Mouse (Mus musculus) urinary bladder, adult 2 months (tissue): Measurements from ENCODE around the gene Mrps34. TPM values are rescaled to one million over a fixed set of nuclear protein-coding genes. Genes with fewer than 3 reads are reported as not detected.

Source experiments
- DNase-seq: peaks from one replicate; pipeline ENCODE4 v3.0.0; 2022; ENCODE audit warnings: low spot score
- polyA plus RNA-seq: library from polyadenylated mRNA; depleted of rRNA; stranded (reverse); fragments of >200 nt; gene quantifications from 2 replicates; pipeline ENCODE4 v1.2.3, GENCODE M21; 2012

Mrps34 gene
- polyA plus RNA-seq, 1 experiment = 85.5 TPM

GRCm38 (mm10) chr17:24881738-24882440 lies 13.0 kb upstream of the Mrps34 start:
- DNase-seq = no peak

DNA sequence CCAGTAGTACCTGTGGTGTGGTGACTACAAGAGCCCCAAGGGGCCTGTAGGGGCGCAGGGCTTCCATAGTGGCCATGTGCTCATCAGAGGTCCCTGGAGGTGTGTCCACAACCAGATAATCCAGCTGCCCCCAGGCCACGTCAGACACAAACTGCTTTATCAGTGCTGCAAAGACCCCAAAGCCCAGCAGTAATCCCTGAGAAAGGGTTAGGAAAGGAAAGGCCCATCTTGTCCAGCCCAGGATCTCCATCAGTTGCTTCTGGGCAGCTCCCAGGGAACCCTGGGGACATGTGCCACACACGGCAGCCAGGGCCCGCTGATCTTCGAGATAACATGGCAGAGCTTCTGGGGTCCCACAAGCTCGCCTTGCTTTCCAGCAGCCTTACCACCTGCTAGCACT lies 10.5 kb upstream of the Mrps34 start:
- DNase-seq = no peak

- DNase-seq = no peak
These were observed 9.4 kb upstream of the Mrps34 start for GRCm38 (mm10) chr17:24885356-24886133.

DNA sequence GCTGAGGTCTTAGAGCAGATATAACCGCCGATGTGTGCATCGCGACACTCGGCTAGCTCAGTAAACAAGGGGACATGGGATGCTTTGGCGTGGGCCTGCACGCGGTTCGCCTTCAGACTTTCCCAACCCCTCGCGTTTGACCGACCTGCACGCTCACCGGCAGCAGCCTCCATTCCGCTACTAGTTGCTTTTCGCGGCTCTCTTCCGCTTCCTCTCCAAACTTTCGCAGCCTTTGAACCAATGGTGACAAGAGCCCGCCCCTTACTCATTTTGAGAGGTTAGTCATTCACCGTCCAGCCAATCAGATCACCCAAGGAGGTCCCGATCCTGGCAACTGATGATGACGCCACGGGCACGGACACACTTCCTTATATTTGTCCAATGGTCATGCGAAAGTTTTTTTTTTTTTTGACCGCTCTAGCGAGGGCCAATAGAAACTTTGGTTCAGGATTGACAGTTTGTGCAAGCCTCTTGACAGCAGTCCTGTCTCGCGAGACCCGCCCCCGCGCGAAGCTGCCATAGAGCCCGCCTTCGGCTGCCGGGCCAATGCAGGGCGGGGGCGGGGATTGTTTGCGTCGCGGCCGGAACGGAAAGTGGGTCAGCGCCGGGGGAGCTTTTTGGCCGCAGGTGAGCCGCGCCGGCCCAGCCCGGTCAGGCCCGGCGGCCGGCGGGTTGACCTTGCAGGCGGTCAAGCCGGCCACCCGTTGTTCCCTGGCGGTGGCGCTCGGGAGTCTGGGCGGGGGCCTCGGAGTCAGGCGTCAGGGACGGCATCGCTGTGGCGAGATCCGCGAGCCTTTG lies 8.6 kb upstream of the Mrps34 start, which contains the start of the genes Nubp2 and Spsb3:
TSS of gene Nubp2 (minus strand) at position 216 of the 798 bp plus-strand sequence.
TSS of gene Spsb3 (plus strand) at position 510 of the 798 bp plus-strand sequence.
- DNase-seq = peak; percentile 91

GRCm38 (mm10) chr17:24886932-24887271 lies 8.0 kb upstream of the Mrps34 start:
- DNase-seq = no peak

- no peak for DNase-seq
These were observed 7.4 kb upstream of the Mrps34 start for GRCm38 (mm10) chr17:24887291-24888080.

GRCm38 (mm10) chr17:24888862-24889261 lies 6.1 kb upstream of the Mrps34 start:
- DNase-seq = no peak

- no peak for DNase-seq
These were observed 4.5 kb upstream of the Mrps34 start for GRCm38 (mm10) chr17:24890151-24891092.

GRCm38 (mm10) chr17:24891321-24891720 lies 3.6 kb upstream of the Mrps34 start:
- no peak for DNase-seq

GRCm38 (mm10) chr17:24892785-24893184 lies 2.1 kb upstream of the Mrps34 start:
- DNase-seq = no peak

DNA sequence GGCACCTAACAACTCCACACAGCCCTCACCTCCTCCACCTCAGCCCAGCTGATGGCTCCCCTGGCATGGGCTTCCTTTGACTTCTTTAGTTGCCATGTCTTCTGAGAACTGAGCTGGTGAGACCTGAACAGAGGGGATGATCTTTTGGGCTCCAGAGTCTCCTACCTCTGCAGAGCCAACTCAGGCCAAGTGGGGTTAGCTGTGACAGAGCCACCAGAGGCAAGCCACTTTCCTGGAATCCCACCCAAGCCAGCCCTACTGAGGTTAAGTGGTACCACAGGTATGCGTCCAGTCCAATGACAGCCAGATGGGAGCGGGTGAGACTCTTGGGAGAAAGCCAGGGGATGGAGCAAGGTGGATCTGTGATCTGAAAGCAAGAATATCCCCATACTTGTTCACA lies 1.6 kb upstream of the Mrps34 start:
- no peak for DNase-seq

GRCm38 (mm10) chr17:24894061-24894994 lies 588 bp upstream of the Mrps34 start:
- DNase-seq = no peak

DNA sequence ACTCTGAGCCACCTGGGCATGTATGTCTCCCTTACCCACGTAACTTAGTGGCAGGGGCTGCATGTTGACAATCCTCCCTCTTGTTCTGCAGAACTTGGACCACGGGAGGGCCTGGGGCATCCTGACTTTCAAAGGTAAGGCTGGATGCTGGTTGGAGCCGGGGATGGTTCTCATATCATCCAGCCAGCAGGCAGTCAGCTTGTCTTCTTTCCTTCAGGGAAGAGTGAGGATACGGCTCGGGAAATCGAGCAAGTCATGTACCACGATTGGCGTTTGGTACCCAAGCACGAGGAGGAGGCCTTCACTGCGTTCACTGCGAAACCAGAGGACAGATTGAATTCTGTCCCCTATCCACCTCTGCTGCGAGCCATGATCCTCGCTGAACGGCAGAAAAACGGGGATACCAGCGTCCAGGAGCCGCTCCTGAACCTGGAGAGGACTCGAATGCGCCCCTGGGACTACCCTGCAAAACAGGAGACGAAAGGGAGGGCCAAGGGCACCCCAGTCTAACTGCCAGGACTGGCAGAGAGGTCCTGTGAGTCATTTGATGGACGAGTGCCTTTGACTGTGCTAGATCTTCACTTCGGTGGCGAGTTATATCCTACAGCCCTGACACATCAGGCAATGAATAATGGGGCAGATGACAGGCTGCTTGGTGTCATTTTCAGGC lies 790 bp downstream of the Mrps34 start:
- DNase-seq = no peak

DNA sequence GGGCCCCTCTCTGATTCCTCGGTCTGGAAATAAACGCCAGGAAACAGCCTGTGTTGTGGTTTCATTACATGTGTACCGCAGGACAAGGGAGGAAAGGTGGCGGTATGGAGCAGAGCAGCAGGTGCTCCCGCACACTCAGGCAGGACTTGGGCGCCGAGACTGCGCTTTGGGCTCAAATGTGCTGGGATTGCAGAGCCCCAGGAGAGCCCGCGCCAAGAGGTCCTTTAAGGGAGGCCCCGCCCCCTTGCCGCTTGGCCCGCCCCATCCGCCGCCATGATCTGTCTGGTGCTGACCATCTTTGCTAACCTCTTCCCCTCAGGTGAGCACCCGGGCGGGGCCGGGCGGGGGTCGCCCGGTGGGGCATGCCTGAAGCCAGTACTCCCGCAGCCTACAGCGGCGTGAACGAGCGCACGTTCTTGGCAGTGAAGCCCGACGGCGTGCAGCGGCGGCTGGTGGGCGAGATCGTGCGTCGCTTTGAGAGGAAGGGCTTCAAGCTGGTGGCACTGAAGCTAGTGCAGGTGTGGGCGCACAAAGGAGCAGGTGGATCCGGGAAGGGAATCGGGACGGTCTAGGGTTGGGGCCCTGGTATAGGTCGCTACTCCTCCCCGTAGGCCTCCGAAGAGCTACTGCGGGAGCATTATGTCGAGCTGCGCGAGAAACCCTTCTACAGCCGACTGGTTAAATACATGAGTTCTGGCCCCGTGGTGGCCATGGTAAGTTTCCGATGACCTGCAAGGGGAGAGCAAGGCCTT lies 1.5 kb downstream of the Mrps34 start, which contains the start of gene Nme3:
TSS of gene Nme3 (plus strand) at position 260 of the 752 bp plus-strand sequence.
- DNase-seq = peak; percentile 54

- DNase-seq = no peak
These were observed 2.0 kb downstream of the Mrps34 start for GRCm38 (mm10) chr17:24896993-24897269.

GRCm38 (mm10) chr17:24897600-24897999 lies 2.7 kb downstream of the Mrps34 start:
- DNase-seq = no peak

DNA sequence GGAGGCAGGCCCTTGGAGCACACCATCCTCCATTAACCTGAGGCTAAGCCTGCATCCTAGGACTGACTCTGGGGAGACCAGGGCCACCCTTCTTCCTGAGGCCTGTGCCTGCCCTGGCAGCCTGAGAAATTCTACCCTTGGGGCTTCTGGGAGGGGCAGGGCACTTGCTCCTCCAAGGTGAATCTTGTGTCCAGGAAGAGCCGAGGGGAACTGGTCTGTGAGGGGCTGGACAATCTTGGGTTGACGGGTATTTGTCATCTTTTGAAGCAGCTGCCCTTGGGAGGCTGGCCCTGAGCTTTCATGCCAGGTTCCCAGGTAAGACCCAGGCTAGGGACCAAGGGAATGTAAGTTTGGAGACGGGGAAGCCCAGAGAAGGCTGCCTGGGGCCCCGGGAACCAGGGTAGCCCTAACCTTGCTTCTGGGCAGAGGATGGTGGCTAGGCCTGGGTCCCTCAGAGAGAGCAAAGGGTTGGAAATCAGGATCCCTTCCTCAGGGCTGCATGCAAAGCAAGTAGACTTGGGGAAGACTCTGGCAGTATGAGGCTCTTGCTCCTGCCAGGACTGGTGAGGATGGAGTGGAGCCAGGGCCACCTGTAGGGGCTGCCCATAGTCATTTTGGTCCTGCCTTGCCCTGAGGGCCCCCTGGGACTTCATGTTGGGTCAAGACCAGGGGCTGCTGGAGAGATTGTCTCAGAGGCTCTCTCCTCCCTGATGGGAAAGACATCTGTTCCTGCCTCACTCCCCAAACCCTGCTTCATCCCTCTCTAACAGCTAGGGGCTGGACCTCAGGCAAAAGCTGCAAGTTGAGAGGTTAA lies 3.3 kb downstream of the Mrps34 start:
- DNase-seq = no peak
